Mouse (Mus musculus) cortical plate, adult 2 months (tissue): ENCODE measurements at regions not wholly inside any gene's neighbourhood (a gene's known extent, or its start where the extent isn't known, plus 50 kb on each side); places are given as distances from the start of the nearest gene placed in this dataset.

Experiments
- CTCF ChIP-seq: fragments of 200-500 bp; IDR thresholded peaks from 2 replicates; pipeline ENCODE4 v1.5.1; 2011; ENCODE audit warnings: mild to moderate bottlenecking, control low read depth, low read length; ENCODE audit not compliant: insufficient read depth; ENCODE audit errors: extremely low read depth
- POLR2A ChIP-seq: fragments of 200-500 bp; IDR thresholded peaks from 2 replicates; pipeline ENCODE4 v1.6.1; 2011; ENCODE audit warnings: mild to moderate bottlenecking, low read length, control low read depth; ENCODE audit not compliant: insufficient read depth; ENCODE audit errors: extremely low read depth

DNA sequence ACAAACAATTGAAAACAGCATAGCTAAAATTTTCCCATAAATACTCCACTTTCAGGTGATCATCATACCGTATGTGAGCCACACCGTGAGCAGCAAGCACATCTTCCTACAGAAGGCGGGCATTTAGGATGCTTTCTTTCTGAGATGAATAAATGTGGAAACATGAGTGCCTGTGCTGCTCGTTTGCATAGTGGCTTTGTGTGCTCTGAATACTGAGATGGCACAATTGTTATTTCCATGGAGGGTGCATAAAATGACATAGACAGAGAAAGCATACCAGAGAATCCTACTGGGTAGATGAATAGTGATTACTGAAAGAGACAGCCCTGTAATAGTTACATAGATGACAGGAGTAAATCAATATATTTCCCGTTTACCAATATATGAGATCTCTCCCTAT, 1287.4 kb upstream of the Sel1l start:
- TF ChIP-seq CTCF (no peak), POLR2A (no peak)
